Mouse (Mus musculus) thymus, adult 2 months (tissue): ENCODE results near the gene Fbxw9. TPM values are rescaled to one million over a fixed set of nuclear protein-coding genes. Genes with fewer than 3 reads are reported as not detected.
A peak's percentile ranks its signal among the peaks of the same experiment; 100 is the strongest.

ENCODE experiments used
- DNase-seq: peaks from one replicate; pipeline ENCODE4 v3.0.0; 2021
- H3K27ac ChIP-seq: fragments of 200-500 bp; 2 replicates; pipeline ENCODE4 v1.5.1; 2012; ENCODE audit warnings: low read length, control low read depth; ENCODE audit not compliant: control insufficient read depth, insufficient read depth
- H3K27me3 ChIP-seq: fragments of 200-500 bp; 2 replicates; pipeline ENCODE4 v1.6.1; 2012; ENCODE audit warnings: mild to moderate bottlenecking, low read length, moderate library complexity, mixed read lengths; ENCODE audit not compliant: control insufficient read depth, insufficient read depth
- H3K36me3 ChIP-seq: fragments of 200-500 bp; 2 replicates; pipeline ENCODE4 v1.6.1; 2012; ENCODE audit warnings: mild to moderate bottlenecking, low read length, moderate library complexity; ENCODE audit not compliant: control insufficient read depth, insufficient read depth
- H3K4me1 ChIP-seq: fragments of 200-500 bp; replicated peaks from 2 replicates; pipeline ENCODE4 v1.6.1; 2012; ENCODE audit warnings: low read length; ENCODE audit not compliant: control insufficient read depth, insufficient read depth
- H3K4me3 ChIP-seq: fragments of 200-500 bp; 2 replicates; pipeline ENCODE4 v1.5.1; 2012; ENCODE audit warnings: mild to moderate bottlenecking, low read length, control low read depth, moderate library complexity; ENCODE audit not compliant: control insufficient read depth, insufficient read depth
- CTCF ChIP-seq: fragments of 200-500 bp; IDR thresholded peaks from 2 replicates; pipeline ENCODE4 v1.5.1; 2012; ENCODE audit warnings: mild to moderate bottlenecking, control low read depth, low read length, moderate library complexity, borderline replicate concordance; ENCODE audit not compliant: control insufficient read depth, poor library complexity, insufficient read depth; ENCODE audit errors: extremely low read depth
- POLR2A ChIP-seq: fragments of 200-500 bp; IDR thresholded peaks from 2 replicates; pipeline ENCODE4 v1.6.1; 2012; ENCODE audit warnings: mild to moderate bottlenecking, low read length, control low read depth, moderate library complexity; ENCODE audit not compliant: control insufficient read depth, poor library complexity, insufficient read depth; ENCODE audit errors: extremely low read depth
- WGBS: fragments of 180-500 bp; shearing (Covaris S2); methylation state at CpG from one replicate; pipeline ENCODE4 v1.1.7; 2018; 5-methylcytosine and 5-hydroxymethylcytosine counted together
- polyA plus RNA-seq: library from polyadenylated mRNA; depleted of rRNA; stranded (reverse); fragments of >200 nt; gene quantifications from 2 replicates; pipeline ENCODE4 v1.2.3, GENCODE M21; 2012

Fbxw9 gene
- polyA plus RNA-seq, 1 experiment = 29.3 TPM

GRCm38 (mm10) chr8:85036381-85036717 is 23.5 kb upstream of the Fbxw9 start:
- TF ChIP-seq CTCF = no peak
- no peak for TF ChIP-seq POLR2A
- under 1% methylated on average over 9 of the region's 9 CpGs for WGBS

GRCm38 (mm10) chr8:85036718-85037365 is 23.0 kb upstream of the Fbxw9 start, which contains the start of gene Tnpo2:
Tnpo2 (plus strand) TSS chr8:85036915.
- no peaks in the 10 kb centered on the region for H3K27me3 ChIP-seq
- H3K4me3 ChIP-seq = peak within 1 kb of the TSS; percentile 83
- WGBS = under 1% methylated on average over 59 of the region's 59 CpGs
- peak; percentile 17; the same call in 1 of the 2 replicates for TF ChIP-seq CTCF
- 0 out of 2 replicates have a peak, but pooled peaks have one; percentile 51 for TF ChIP-seq POLR2A
- peaks cover 15% of the 10 kb centered on the region for H3K36me3 ChIP-seq
- peak; percentile 90 for DNase-seq
- H3K27ac ChIP-seq = peak within 1 kb of the TSS; percentile 90
- peaks cover 8% of the 10 kb centered on the region for H3K4me1 ChIP-seq

More at GRCm38 (mm10) chr8:85036381-85036717, 23.5 kb upstream of the Fbxw9 start:
- H3K27ac ChIP-seq = peak overlapping the region; percentile 90
- peaks cover 20% of the 10 kb centered on the region for H3K36me3 ChIP-seq
- H3K4me1 ChIP-seq = peaks cover 8% of the 10 kb centered on the region
- DNase-seq = no peak
- no peaks in the 10 kb centered on the region for H3K27me3 ChIP-seq
- peak overlapping the region; percentile 83 for H3K4me3 ChIP-seq

- Histone ChIP-seq H3K4me1 (peaks cover 8% of the 10 kb centered on the region), H3K27me3 (no peaks in the 10 kb centered on the region), H3K36me3 (peaks cover 10% of the 10 kb centered on the region), H3K4me3 (peak overlapping the region; percentile 60), H3K27ac (peak overlapping the region; percentile 80; the same call in 1 of the 2 replicates)
- under 1% methylated on average over 14 of the region's 14 CpGs for WGBS
- DNase-seq = no peak
- no peak for TF ChIP-seq POLR2A
- TF ChIP-seq CTCF = no peak
Measured at GRCm38 (mm10) chr8:85037366-85037680, 22.5 kb upstream of the Fbxw9 start.

DNA sequence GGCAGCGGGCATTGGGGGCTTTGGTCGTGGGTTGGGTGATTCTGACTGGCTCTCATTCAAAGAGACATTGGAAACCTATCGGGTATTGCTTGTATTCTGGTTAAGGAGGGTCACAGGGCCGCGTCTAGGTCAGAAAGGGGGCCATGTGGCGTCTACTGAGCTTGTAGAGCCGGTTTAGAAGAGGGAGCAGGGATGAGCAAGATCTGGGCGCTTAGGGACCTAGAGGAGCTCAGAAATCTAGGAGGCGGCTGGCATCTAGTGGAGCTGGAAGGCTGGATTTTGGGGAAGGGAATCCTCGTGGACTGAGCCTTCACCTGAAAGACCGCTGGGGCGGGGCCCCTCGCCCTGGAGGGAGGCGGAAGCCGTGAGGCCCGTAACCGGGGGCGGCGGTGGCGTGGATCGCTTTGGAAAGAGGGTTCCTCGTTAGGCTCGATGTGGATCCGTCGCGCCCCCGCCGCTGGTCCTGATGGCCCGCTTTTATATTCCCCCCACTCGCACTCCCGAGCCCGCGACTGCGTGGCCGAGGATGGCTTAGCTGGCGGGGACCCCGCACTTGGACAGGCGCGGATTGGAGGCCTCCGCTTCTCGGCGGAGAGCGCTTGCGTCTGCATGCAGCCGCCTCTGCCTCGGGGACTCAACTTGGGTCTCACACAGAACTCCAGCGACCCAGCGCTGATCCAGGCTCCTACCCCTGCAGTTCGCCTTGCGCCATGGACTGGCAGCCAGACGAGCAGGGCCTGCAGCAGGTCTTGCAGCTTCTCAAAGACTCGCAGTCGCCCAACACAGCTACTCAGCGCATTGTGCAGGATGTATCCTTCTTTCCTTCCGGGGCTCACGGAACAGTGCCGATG is 21.9 kb upstream of the Fbxw9 start:
- Histone ChIP-seq H3K4me3 (peak overlapping the region; percentile 60), H3K36me3 (peaks cover 9% of the 10 kb centered on the region; the same call in 1 of the 2 replicates), H3K27ac (peak overlapping the region; percentile 26), H3K4me1 (peaks cover 8% of the 10 kb centered on the region), H3K27me3 (no peaks in the 10 kb centered on the region)
- TF ChIP-seq POLR2A (peak; percentile 39; the same call in 1 of the 2 replicates), CTCF (no peak)
- peak; percentile 77 for DNase-seq
- WGBS = 1% methylated on average over 57 of the region's 57 CpGs

DNA sequence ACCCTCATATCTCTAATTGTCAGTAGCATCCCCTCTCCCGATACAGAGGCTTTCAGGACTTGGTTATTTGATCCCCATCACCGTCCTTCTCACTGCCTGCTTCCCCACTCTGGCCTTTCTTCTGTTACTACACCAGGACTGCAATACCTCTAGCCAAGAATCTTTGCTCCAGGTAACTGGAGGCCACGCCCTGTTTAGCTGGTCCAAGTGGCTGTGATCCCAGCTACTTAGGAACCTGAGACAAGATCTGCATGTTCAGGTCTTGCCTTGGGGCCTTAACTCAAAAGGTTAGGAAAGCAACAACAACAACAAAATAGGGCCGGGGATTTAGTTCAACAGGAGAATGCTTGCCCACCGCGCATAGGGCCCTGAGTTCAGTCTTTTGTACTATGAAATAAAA is 16.2 kb upstream of the Fbxw9 start:
- Histone ChIP-seq H3K27ac (no peak overlapping the region), H3K27me3 (no peaks in the 10 kb centered on the region), H3K4me3 (no peak overlapping the region), H3K36me3 (peaks cover 59% of the 10 kb centered on the region), H3K4me1 (no peaks in the 10 kb centered on the region)
- no peak for TF ChIP-seq POLR2A
- TF ChIP-seq CTCF = no peak
- 89% methylated on average over 6 of the region's 6 CpGs for WGBS
- DNase-seq = no peak

GRCm38 (mm10) chr8:85057367-85057766 is 2.5 kb upstream of the Fbxw9 start:
- H3K27ac ChIP-seq = no peak overlapping the region
- H3K36me3 ChIP-seq = peaks cover 32% of the 10 kb centered on the region
- no peaks in the 10 kb centered on the region for H3K27me3 ChIP-seq
- WGBS = 88% methylated on average over 7 of the region's 7 CpGs
- H3K4me3 ChIP-seq = no peak overlapping the region
- peaks cover 6% of the 10 kb centered on the region for H3K4me1 ChIP-seq
- TF ChIP-seq POLR2A (no peak), CTCF (no peak)
- no peak for DNase-seq

GRCm38 (mm10) chr8:85062603-85063002 is 2.7 kb downstream of the Fbxw9 start:
- no peaks in the 10 kb centered on the region for H3K27me3 ChIP-seq
- H3K27ac ChIP-seq = no peak overlapping the region
- TF ChIP-seq CTCF (no peak), POLR2A (no peak)
- DNase-seq = no peak
- no peak overlapping the region for H3K4me3 ChIP-seq
- H3K36me3 ChIP-seq = no peaks in the 10 kb centered on the region
- WGBS = 98% methylated on average over 4 of the region's 4 CpGs
- peaks cover 6% of the 10 kb centered on the region for H3K4me1 ChIP-seq
